Mouse (Mus musculus) embryonic facial prominence, embryonic 12.5 days (tissue): ENCODE measurements around the gene Zfp383. TPM values are rescaled to one million over a fixed set of nuclear protein-coding genes. Genes with fewer than 3 reads are reported as not detected.

ENCODE experiments used
- ATAC-seq: fragments of 200-750 bp; cut with Nextera tagmentation; 2 replicates; pipeline ENCODE4 v1.8.0; 2017; ENCODE audit not compliant: insufficient number of reproducible peaks, insufficient read depth, low FRiP score, low TSS enrichment
- H3K27ac ChIP-seq: fragments of 300-500 bp; sonication (generic); 2 replicates; pipeline ENCODE4 v1.5.1; 2016; ENCODE audit warnings: mild to moderate bottlenecking
- H3K27me3 ChIP-seq: fragments of 300-500 bp; sonication (generic); 2 replicates; pipeline ENCODE4 v1.6.1; 2016; ENCODE audit warnings: mild to moderate bottlenecking, moderate library complexity
- H3K36me3 ChIP-seq: fragments of 300-500 bp; sonication (generic); 2 replicates; pipeline ENCODE4 v1.6.1; 2016; ENCODE audit warnings: mild to moderate bottlenecking
- H3K4me1 ChIP-seq: fragments of 300-500 bp; sonication (generic); 2 replicates; pipeline ENCODE4 v1.6.1; 2016
- H3K4me2 ChIP-seq: fragments of 300-500 bp; sonication (generic); replicated peaks from 2 replicates; pipeline ENCODE4 v1.6.1; 2016; ENCODE audit warnings: mild to moderate bottlenecking, moderate library complexity
- H3K4me3 ChIP-seq: fragments of 300-500 bp; sonication (generic); 2 replicates; pipeline ENCODE4 v1.5.1; 2016; ENCODE audit warnings: mild to moderate bottlenecking
- H3K9ac ChIP-seq: fragments of 300-500 bp; sonication (generic); 2 replicates; pipeline ENCODE4 v1.6.1; 2016; ENCODE audit warnings: mild to moderate bottlenecking, moderate library complexity
- H3K9me3 ChIP-seq: fragments of 300-500 bp; sonication (generic); 2 replicates; pipeline ENCODE4 v1.6.1; 2016; ENCODE audit warnings: mild to moderate bottlenecking, moderate library complexity
- WGBS: fragments of 180-500 bp; shearing (Covaris S2); methylation state at CpG from one replicate; pipeline ENCODE4 v1.1.7; 2016; 5-methylcytosine and 5-hydroxymethylcytosine counted together
- polyA plus RNA-seq: library from polyadenylated mRNA; unstranded; fragments of >200 nt; fragmentation: Nextera tagmentation; extraction: Ambion mirVana; gene quantifications from 2 replicates; pipeline ENCODE4 v1.2.1, GENCODE M21; 2016

Gene Zfp383
- polyA plus RNA-seq, 1 experiment from 2014 or later = 7.5 TPM

DNA sequence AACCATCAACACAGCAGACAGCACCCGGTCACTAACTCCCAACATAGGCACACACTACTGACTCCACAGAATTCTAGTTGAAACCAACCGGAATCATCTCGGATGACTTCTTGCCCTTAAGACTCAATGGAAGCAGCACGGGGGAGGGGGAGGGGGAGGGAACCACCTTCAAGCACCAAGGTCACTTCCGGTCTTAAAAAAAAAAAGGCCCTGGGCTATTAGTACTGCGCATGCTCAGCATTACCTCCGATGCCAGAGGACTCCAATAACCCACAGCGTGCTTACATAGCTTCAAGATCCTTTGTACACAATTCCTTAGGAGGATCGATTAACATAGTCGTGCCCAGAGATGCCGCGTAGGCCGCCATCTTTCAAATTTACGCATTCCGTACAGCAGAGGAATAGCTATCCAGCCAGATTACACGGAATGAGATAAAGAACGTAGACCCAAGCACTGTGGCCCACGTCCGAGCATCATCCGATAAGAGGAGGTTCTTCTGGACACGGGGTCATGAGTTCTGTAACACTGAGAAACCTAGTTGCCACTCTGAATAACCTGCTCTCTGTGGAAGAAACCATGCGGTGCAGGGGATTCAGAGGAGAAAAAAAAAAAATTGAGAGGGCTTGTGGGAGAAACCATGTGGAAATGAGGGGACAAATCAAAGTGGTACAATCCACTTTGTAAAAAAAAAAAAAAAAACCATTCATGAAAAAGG is 1.9 kb upstream of the Zfp383 start, which contains the start of gene Zfp27:
Zfp27 (minus strand) TSS at position 607 of the 716 bp plus-strand sequence.
- WGBS = under 1% methylated on average over 22 of the region's 22 CpGs
- no peaks in the 10 kb centered on the region for H3K27me3 ChIP-seq
- peak within 1 kb of the TSS; percentile 57 for H3K4me3 ChIP-seq
- H3K9me3 ChIP-seq = no peaks in the 10 kb centered on the region
- H3K4me2 ChIP-seq = peak within 1 kb of the TSS; percentile 56
- ATAC-seq = peak; percentile 78
- H3K27ac ChIP-seq = peak within 1 kb of the TSS; percentile 96
- H3K9ac ChIP-seq = peak within 1 kb of the TSS; percentile 54
- peaks cover 23% of the 10 kb centered on the region for H3K36me3 ChIP-seq
- peaks cover 11% of the 10 kb centered on the region for H3K4me1 ChIP-seq

DNA sequence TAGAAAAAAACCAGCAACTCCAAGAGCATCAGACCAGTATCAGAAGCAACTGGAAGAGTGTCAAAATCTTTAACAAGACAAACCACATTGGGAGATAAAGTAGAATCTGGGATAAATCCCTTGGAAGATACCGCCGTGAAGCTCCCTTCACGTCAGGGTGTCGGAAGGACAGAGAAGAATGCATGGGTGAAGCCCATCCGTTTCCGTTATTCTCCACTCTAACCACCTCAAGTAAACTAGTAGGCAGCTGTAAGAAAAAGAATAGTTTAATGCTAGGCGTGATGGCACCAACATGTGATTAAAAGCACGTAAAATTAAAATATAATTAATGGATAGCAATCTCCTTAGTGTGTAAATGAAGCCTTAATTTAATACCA is 1.4 kb upstream of the Zfp383 start:
- Histone ChIP-seq H3K9ac (0 out of 2 replicates have a peak overlapping the region, but pooled peaks have one; percentile 54), H3K4me2 (peak overlapping the region; percentile 56), H3K9me3 (no peaks in the 10 kb centered on the region), H3K27me3 (no peaks in the 10 kb centered on the region), H3K27ac (peak overlapping the region; percentile 96), H3K4me3 (peak overlapping the region; percentile 57), H3K4me1 (peaks cover 11% of the 10 kb centered on the region), H3K36me3 (peaks cover 23% of the 10 kb centered on the region)
- ATAC-seq = no peak
- WGBS = 26% methylated on average over 8 of the region's 8 CpGs

DNA sequence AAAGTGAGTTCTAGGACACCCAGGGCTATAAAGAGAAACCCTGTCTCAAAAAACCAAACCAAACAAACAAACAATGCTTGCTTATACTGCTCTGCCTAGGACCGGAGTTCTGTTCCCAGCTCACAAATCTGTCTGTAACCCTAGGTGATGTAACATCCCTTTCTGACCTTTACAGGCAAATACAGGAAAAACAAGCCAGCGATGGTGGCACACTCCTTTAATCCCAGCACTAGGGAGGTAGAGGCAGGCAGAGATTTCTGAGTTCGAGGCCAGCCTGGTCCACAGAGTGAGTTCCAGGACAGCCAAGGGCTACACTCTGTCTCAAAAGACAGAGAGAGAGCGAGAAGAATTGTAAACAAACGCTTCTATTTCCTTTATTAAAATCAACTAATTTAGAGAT is 817 bp upstream of the Zfp383 start:
- no peak for ATAC-seq
- H3K4me1 ChIP-seq = peaks cover 11% of the 10 kb centered on the region
- H3K9ac ChIP-seq = no peak overlapping the region
- peak overlapping the region; percentile 56 for H3K4me2 ChIP-seq
- no peak overlapping the region for H3K4me3 ChIP-seq
- H3K9me3 ChIP-seq = no peaks in the 10 kb centered on the region
- H3K36me3 ChIP-seq = peaks cover 26% of the 10 kb centered on the region
- WGBS = 88% methylated on average over 5 of the region's 5 CpGs
- peak overlapping the region; percentile 96; the same call in 1 of the 2 replicates for H3K27ac ChIP-seq
- no peaks in the 10 kb centered on the region for H3K27me3 ChIP-seq

DNA sequence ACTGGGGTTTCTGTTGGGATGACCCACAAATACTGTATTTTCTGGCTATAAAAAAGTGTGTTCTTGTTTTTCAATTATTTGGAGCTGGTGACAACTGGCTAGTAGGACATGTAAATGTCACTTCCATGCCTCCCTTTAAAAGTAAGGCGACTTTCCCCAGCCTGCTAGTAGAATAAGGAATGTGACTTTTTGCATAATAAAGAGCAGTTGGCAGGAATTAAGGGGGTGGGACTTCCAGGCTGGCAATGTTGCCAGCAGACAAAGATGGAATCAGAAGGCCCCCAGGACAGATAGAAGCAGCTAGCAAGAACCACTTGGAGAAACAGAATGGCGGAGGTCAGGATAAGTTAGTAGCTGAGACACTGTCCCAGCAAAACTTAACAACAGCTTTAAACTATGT is 2.2 kb downstream of the Zfp383 start:
- Histone ChIP-seq H3K4me2 (no peak overlapping the region), H3K36me3 (peaks cover 44% of the 10 kb centered on the region), H3K4me1 (peaks cover 11% of the 10 kb centered on the region), H3K27me3 (no peaks in the 10 kb centered on the region), H3K27ac (no peak overlapping the region), H3K4me3 (no peak overlapping the region), H3K9ac (no peak overlapping the region), H3K9me3 (0 out of 2 replicates have a peak, but pooled peaks cover 4% of the 10 kb centered on the region)
- WGBS = 68% methylated on average over 2 of the region's 2 CpGs
- ATAC-seq = no peak

DNA sequence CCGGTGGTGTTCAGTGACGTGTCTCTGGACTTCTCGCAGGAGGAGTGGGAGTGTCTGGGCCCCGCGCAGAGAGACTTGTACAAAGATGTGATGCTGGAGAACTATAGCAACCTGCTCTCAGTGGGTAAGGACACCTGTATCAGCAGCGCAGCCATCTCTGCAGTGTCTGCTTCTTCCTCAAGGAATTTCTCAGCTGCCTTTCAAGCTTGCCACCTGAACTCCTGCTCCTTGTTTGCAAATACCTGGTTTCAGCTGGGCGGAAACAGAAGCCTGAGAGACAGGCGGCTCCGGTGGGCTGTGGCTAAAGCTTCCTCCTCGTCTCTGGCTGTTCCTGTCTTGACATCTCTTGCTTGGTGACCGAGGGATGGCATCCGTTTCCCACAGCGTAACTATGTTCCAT is 4.1 kb downstream of the Zfp383 start:
- Histone ChIP-seq H3K4me2 (no peak overlapping the region), H3K27me3 (no peaks in the 10 kb centered on the region), H3K9ac (no peak overlapping the region), H3K27ac (no peak overlapping the region), H3K4me1 (peaks cover 11% of the 10 kb centered on the region), H3K4me3 (no peak overlapping the region), H3K36me3 (peaks cover 54% of the 10 kb centered on the region), H3K9me3 (0 out of 2 replicates have a peak, but pooled peaks cover 5% of the 10 kb centered on the region)
- no peak for ATAC-seq
- 93% methylated on average over 13 of the region's 13 CpGs for WGBS

DNA sequence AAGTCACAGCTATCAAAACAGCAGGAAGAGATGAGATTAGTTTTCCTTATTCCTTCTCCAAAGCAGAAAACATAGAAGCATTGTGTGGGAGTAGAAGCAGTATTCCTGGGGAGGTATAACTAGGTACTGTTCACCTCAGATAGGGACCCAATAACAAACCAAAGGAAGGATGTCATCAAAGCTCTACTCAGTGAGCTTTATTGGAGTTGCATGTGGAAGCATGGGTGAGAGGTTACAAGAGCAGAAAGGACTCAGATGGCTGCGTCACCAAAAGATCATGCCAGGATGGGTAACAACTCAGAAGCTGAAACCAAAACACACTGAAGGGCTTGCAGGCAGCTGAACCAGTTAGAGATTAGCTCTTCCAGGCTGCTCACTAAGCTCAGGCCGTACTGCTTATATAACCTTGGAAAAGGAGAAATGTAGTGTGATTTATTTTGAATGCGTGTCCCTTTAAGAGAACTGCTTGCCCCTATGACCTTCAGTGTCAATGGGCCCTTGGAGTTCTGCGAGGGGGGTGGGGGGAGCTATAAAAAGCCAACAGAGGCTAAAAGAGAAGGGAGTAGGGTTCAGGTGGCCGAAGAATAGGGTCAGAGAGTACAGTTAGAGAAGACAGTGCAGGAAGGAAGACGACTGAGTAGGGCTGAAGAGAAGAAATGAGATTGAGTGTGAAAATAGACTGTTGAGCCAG is 9.5 kb downstream of the Zfp383 start:
- Histone ChIP-seq H3K4me1 (no peaks in the 10 kb centered on the region), H3K4me3 (no peak overlapping the region), H3K27ac (no peak overlapping the region), H3K27me3 (no peaks in the 10 kb centered on the region), H3K9ac (no peak overlapping the region), H3K9me3 (0 out of 2 replicates have a peak, but pooled peaks cover 5% of the 10 kb centered on the region), H3K4me2 (no peak overlapping the region), H3K36me3 (peaks cover 34% of the 10 kb centered on the region)
- no peak for ATAC-seq
- WGBS = 50% methylated on average over 6 of the region's 6 CpGs

DNA sequence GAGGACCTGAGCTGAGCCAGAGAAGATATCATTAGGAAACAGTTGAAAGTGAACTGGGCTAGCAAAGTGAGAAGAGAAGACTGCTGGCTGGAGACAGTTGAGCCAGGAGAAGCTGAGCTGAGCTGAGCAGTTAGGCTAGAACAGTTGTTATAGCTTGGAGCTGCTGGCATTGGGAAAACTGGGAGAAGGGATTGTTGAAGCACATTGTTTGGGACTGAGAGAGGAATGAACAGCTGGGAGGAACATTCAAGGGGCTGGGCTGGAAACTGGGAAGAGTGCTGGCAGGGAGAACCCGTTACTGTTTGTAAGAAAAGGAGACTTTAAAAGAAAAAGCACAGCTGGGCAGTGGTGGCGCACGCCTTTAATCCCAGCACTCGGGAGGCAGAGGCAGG is 10.0 kb downstream of the Zfp383 start:
- Histone ChIP-seq H3K36me3 (peaks cover 31% of the 10 kb centered on the region), H3K27me3 (no peaks in the 10 kb centered on the region), H3K4me2 (no peak overlapping the region), H3K27ac (no peak overlapping the region), H3K9ac (no peak overlapping the region), H3K4me1 (no peaks in the 10 kb centered on the region), H3K4me3 (no peak overlapping the region), H3K9me3 (0 out of 2 replicates have a peak, but pooled peaks cover 5% of the 10 kb centered on the region)
- ATAC-seq = no peak
- WGBS = 84% methylated on average over 4 of the region's 4 CpGs

DNA sequence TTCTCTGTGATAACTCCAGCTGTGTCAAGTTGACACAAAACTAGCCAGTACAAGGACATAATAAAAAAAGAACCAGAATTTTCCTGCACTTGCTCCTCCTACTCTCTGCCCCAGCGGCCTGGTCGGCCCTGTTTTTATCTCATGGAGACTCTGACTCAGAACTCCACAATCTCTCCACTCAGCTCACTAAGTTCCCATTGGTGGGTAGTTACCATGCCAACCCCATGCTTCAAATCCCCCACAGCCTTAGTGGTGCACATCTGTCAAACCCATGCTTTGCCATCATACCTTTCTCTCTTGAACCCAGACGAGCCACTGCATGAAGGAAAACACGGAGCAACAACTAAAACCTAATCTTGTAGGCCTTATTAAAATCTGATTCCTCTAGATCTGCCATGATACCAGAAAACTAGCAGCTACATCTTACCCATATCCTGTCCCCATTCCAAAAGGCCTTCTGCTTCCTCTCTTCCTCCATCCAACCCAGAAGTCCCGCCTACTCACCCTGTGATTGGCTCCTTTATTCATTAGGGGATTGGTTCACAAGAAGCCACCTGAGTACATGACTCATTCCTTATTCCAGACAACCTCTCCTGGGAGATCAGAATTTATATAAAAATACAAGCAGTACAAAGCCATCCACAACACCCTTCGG is 13.5 kb downstream of the Zfp383 start:
- WGBS = 85% methylated on average over 6 of the region's 6 CpGs
- no peak overlapping the region for H3K4me2 ChIP-seq
- H3K36me3 ChIP-seq = no peaks in the 10 kb centered on the region
- ATAC-seq = no peak
- H3K27me3 ChIP-seq = no peaks in the 10 kb centered on the region
- no peak overlapping the region for H3K4me3 ChIP-seq
- H3K9me3 ChIP-seq = no peaks in the 10 kb centered on the region
- H3K4me1 ChIP-seq = no peaks in the 10 kb centered on the region
- H3K27ac ChIP-seq = no peak overlapping the region
- no peak overlapping the region for H3K9ac ChIP-seq

DNA sequence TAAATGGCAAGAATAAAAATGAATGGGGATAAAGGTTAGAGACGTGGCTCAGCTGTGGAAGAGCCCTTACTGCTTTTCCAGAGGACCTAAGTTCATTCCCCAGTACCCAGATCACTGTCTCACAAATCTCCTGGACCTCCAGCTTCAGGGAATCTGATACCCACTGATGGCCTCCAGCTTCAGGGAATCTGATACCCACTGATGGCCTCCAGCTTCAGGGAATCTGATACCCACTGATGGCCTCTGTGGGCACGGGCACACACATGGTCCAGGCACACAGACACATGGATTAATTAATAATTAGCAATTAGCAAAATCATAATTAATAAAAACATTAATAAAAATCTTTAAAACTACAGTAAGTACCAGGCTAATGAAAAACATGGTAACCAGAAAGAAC is 14.8 kb downstream of the Zfp383 start:
- H3K36me3 ChIP-seq = no peaks in the 10 kb centered on the region
- WGBS = 25% methylated on average over 2 of the region's 2 CpGs
- H3K27ac ChIP-seq = no peak overlapping the region
- H3K4me2 ChIP-seq = no peak overlapping the region
- H3K4me3 ChIP-seq = no peak overlapping the region
- no peak for ATAC-seq
- H3K4me1 ChIP-seq = no peaks in the 10 kb centered on the region
- no peak overlapping the region for H3K9ac ChIP-seq
- no peaks in the 10 kb centered on the region for H3K9me3 ChIP-seq
- no peaks in the 10 kb centered on the region for H3K27me3 ChIP-seq

DNA sequence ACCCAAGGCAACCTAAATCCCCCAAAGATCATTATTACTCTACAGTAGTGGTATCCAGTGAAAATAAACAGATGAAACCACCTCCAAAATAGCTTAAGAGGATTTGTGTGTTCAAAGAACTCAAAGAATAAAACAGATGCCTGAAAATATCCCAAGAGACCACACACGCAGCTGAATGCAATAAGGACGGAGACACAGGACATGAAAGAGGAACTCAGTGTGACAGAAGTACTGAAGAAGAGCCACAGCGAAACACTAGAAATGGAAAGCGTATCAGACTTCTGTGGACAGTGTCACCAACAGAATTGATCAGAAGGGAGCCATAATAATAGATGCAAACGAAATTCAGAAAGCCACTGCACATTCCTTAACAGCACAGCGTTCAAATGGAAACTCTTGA is 30.8 kb downstream of the Zfp383 start:
- no peaks in the 10 kb centered on the region for H3K27me3 ChIP-seq
- no peak overlapping the region for H3K27ac ChIP-seq
- H3K4me3 ChIP-seq = no peak overlapping the region
- no peaks in the 10 kb centered on the region for H3K9me3 ChIP-seq
- peaks cover 69% of the 10 kb centered on the region for H3K36me3 ChIP-seq
- no peak for ATAC-seq
- 77% methylated on average over 6 of the region's 6 CpGs for WGBS
- no peak overlapping the region for H3K9ac ChIP-seq
- no peaks in the 10 kb centered on the region for H3K4me1 ChIP-seq
- no peak overlapping the region for H3K4me2 ChIP-seq

DNA sequence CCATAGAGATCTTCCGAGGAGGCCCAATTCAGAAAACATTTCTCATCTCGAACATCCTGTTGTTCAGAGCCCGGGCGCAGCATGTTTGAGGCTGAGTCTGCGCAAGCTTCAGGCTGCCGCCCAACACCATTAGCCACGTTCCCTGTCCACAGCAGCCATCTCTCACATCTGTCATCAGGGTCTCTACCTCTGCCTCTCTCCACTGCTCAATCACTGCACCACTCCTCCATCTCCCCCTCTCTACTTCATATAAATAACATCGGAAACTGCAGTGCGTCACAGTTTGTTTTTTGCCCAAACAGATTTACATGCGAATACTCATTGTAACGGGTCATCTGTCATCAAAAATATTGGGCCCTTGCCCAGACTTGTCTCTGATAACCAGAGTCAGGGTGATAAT is 33.0 kb downstream of the Zfp383 start:
- peaks cover 51% of the 10 kb centered on the region for H3K36me3 ChIP-seq
- no peak for ATAC-seq

DNA sequence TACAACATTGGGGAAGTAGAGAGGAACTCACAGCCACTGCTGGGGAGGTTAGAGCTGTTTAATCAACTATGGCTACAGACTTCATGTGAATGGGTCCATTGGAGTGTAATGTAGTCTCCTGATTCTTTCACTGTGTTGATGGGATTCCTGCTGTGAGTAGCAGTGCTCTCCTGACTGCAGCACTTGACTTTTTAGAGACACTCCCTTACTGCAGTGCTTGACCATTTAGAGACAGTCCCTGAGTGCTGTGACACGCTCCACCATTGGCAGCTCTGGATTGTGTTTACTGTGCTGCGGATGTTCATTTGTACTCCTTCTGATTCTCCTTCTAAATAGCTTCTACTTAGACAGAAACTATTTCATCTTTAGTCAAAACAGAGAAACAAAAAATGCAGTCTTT is 34.7 kb downstream of the Zfp383 start:
- no peaks in the 10 kb centered on the region for H3K27me3 ChIP-seq
- no peak for ATAC-seq
- H3K36me3 ChIP-seq = peaks cover 36% of the 10 kb centered on the region
- H3K4me1 ChIP-seq = no peaks in the 10 kb centered on the region
- no peak overlapping the region for H3K4me2 ChIP-seq
- no peaks in the 10 kb centered on the region for H3K9me3 ChIP-seq
- H3K27ac ChIP-seq = no peak overlapping the region
- H3K9ac ChIP-seq = no peak overlapping the region
- WGBS = 58% methylated on average over 2 of the region's 2 CpGs
- no peak overlapping the region for H3K4me3 ChIP-seq

More for the DNA sequence above, 33.0 kb downstream of the Zfp383 start:
- Histone ChIP-seq H3K27ac (no peak overlapping the region), H3K9me3 (no peaks in the 10 kb centered on the region), H3K27me3 (no peaks in the 10 kb centered on the region), H3K9ac (no peak overlapping the region), H3K4me1 (no peaks in the 10 kb centered on the region), H3K4me2 (no peak overlapping the region), H3K4me3 (no peak overlapping the region)
- 88% methylated on average over 11 of the region's 11 CpGs for WGBS
